Mouse (Mus musculus) embryonic fibroblast, embryonic 13.5 days (primary cell): ENCODE data around the gene Tmem273. TPM values are rescaled to one million over a fixed set of nuclear protein-coding genes. Genes with fewer than 3 reads are reported as not detected.

ENCODE experiments used
- H3K27ac ChIP-seq: 2 replicates; pipeline ENCODE4 v1.5.1; 2012; ENCODE audit warnings: low read length, control low read depth, inconsistent platforms; ENCODE audit not compliant: insufficient read depth
- H3K4me1 ChIP-seq: 2 replicates; pipeline ENCODE4 v1.6.1; 2011; ENCODE audit warnings: low read length; ENCODE audit not compliant: control insufficient read depth, insufficient read depth
- H3K4me3 ChIP-seq: 2 replicates; pipeline ENCODE4 v1.5.1; 2011; ENCODE audit warnings: mild to moderate bottlenecking, control low read depth, low read length; ENCODE audit not compliant: insufficient read depth
- CTCF ChIP-seq: IDR thresholded peaks from 2 replicates; pipeline ENCODE4 v1.5.1; 2011; ENCODE audit warnings: mild to moderate bottlenecking, control low read depth, low read length, moderate library complexity, borderline replicate concordance; ENCODE audit not compliant: insufficient read depth
- POLR2A ChIP-seq: IDR thresholded peaks from 2 replicates; pipeline ENCODE4 v1.6.1; 2011; ENCODE audit warnings: low read depth, mild to moderate bottlenecking, control low read depth, low read length, moderate library complexity
- polyA plus RNA-seq: library from polyadenylated mRNA; stranded (reverse); fragments of >200 nt; gene quantifications from 2 replicates; pipeline ENCODE4 v1.2.4, GENCODE M21; 2011; ENCODE audit warnings: low read depth; ENCODE audit not compliant: missing spikeins, insufficient read length

Gene Tmem273
- polyA plus RNA-seq, 1 experiment = 0.35 TPM

GRCm38 (mm10) chr14:32801016-32801661 lies 15.4 kb downstream of the Tmem273 start:
- no peak for TF ChIP-seq POLR2A
- TF ChIP-seq CTCF = no peak
- Histone ChIP-seq H3K27ac (no peak overlapping the region), H3K4me3 (no peak overlapping the region), H3K4me1 (no peaks in the 10 kb centered on the region)

GRCm38 (mm10) chr14:32801662-32802024 lies 15.9 kb downstream of the Tmem273 start:
- H3K4me3 ChIP-seq = no peak overlapping the region
- no peaks in the 10 kb centered on the region for H3K4me1 ChIP-seq
- H3K27ac ChIP-seq = no peak overlapping the region
- no peak for TF ChIP-seq CTCF
- TF ChIP-seq POLR2A = no peak

GRCm38 (mm10) chr14:32810111-32810510 lies 24.3 kb downstream of the Tmem273 start:
- TF ChIP-seq POLR2A (no peak), CTCF (no peak)
- Histone ChIP-seq H3K4me3 (no peak overlapping the region), H3K4me1 (no peaks in the 10 kb centered on the region), H3K27ac (no peak overlapping the region)

DNA sequence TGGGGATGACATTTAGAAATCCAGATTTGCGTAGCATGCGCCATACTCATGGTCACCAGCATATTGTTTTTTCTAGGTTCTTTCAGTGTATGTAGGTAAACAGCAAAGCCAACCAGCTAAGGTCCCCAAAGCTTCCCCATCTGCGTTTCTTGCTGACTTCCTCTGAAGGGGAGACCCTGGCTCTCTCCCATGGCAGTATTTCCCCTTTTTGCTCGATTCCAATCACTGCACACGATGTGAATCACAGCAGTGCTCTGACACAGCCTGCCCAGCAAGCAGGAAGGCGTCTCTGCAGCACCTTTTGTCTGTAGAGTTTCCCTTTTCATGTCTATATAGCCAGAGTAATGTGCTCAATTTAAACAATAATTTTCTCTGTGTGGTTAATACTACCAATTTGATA lies 26.7 kb downstream of the Tmem273 start:
- no peak overlapping the region for H3K4me3 ChIP-seq
- no peak overlapping the region for H3K27ac ChIP-seq
- H3K4me1 ChIP-seq = no peaks in the 10 kb centered on the region
- TF ChIP-seq CTCF (no peak), POLR2A (no peak)

- H3K4me1 ChIP-seq = peaks cover 3% of the 10 kb centered on the region; the same call in 1 of the 2 replicates
- H3K27ac ChIP-seq = no peak overlapping the region
- no peak for TF ChIP-seq CTCF
- TF ChIP-seq POLR2A = no peak
- no peak overlapping the region for H3K4me3 ChIP-seq
Measured at GRCm38 (mm10) chr14:32814961-32815360, 29.2 kb downstream of the Tmem273 start.

DNA sequence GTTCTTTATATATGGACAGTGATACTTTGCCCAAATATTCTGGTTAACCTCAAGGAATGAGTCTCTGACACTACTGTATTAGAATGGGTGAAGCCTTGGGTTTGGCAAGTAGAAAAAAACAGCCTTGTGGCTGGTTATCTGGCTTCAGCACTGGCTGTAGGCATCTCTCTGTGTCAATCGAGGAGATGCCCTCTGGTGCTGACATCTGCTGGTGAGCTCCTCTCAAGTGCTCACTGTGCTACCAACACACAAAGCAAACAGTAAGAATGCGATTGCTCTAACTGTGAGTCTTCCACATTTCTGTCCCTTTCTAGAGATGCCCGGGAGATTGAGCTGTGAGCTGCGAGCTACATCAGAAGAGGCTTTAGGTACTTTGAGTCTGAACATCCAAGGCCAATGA lies 30.8 kb downstream of the Tmem273 start:
- no peak overlapping the region for H3K27ac ChIP-seq
- peaks cover 3% of the 10 kb centered on the region; the same call in 1 of the 2 replicates for H3K4me1 ChIP-seq
- no peak for TF ChIP-seq POLR2A
- TF ChIP-seq CTCF = peak; percentile 28; the same call in 1 of the 2 replicates
- H3K4me3 ChIP-seq = no peak overlapping the region

- no peak overlapping the region for H3K4me3 ChIP-seq
- peaks cover 3% of the 10 kb centered on the region; the same call in 1 of the 2 replicates for H3K4me1 ChIP-seq
- H3K27ac ChIP-seq = no peak overlapping the region
- TF ChIP-seq CTCF (no peak), POLR2A (no peak)
Measured at GRCm38 (mm10) chr14:32817258-32817657, 31.5 kb downstream of the Tmem273 start.

DNA sequence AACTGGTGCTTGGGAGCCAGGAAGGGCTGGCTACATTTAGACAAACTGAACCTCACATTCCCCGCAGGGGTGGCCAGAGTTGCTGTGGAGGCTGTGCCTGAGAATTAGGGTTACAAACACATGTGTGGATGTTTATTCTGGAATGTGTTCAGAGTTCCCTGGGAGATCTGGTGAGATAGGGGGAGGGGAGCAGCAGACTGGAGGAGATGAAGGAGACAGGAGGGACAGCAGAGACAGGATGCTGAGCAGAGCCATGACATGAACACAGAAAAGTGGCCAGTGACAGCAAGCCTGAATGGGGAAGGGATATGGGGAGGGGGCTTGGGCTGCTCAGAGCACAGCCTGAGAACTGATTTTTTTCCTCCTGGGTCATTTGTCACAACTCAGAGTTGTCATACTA lies 33.5 kb downstream of the Tmem273 start:
- Histone ChIP-seq H3K4me3 (no peak overlapping the region), H3K4me1 (peaks cover 3% of the 10 kb centered on the region; the same call in 1 of the 2 replicates), H3K27ac (no peak overlapping the region)
- no peak for TF ChIP-seq CTCF
- no peak for TF ChIP-seq POLR2A

- H3K4me3 ChIP-seq = no peak overlapping the region
- no peak for TF ChIP-seq CTCF
- TF ChIP-seq POLR2A = no peak
- peaks cover 3% of the 10 kb centered on the region; the same call in 1 of the 2 replicates for H3K4me1 ChIP-seq
Measured at GRCm38 (mm10) chr14:32822812-32823211, 37.0 kb downstream of the Tmem273 start.

DNA sequence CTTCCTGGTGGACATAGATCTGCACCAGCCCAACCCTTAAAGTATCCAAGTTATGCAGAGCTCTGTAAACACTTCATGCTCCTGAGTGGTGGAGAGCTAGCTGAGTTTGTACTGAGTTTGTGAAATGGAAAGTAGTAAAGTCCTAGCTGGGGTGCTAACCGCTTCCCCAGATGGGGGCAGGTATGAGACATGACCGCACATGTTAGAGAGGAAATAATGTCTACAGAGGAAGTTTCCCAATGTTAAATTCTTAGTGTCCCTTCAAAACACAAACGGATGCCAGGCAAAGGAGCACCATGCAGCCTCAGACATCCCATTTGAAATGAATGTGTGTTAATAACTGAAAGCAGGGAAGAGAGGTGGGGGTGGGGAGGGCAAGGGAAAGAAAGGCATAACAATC lies 38.1 kb downstream of the Tmem273 start:
- Histone ChIP-seq H3K4me1 (peaks cover 3% of the 10 kb centered on the region; the same call in 1 of the 2 replicates), H3K27ac (no peak overlapping the region), H3K4me3 (no peak overlapping the region)
- TF ChIP-seq CTCF = no peak
- TF ChIP-seq POLR2A = no peak

More at GRCm38 (mm10) chr14:32822812-32823211, 37.0 kb downstream of the Tmem273 start:
- no peak overlapping the region for H3K27ac ChIP-seq
